Mouse (Mus musculus) urinary bladder, postnatal 36 days (tissue): ENCODE data around the gene Rabep1.

Source experiments
- DNase-seq, 2 experiments: peaks; one replicate each; pipeline ENCODE4 v3.0.0; 2022; ENCODE audit warnings: low spot score in 2 of 2, mixed read lengths in 1 of 2

Gene Rabep1

GRCm38 (mm10) chr11:70973947-70974346 is 129.4 kb downstream of the Rabep1 start:
- DNase-seq, result no peak

- DNase-seq, result no peak
Measured at GRCm38 (mm10) chr11:70975193-70975592, 130.6 kb downstream of the Rabep1 start.

GRCm38 (mm10) chr11:70977293-70977692 is 132.7 kb downstream of the Rabep1 start:
- DNase-seq, result no peak

DNA sequence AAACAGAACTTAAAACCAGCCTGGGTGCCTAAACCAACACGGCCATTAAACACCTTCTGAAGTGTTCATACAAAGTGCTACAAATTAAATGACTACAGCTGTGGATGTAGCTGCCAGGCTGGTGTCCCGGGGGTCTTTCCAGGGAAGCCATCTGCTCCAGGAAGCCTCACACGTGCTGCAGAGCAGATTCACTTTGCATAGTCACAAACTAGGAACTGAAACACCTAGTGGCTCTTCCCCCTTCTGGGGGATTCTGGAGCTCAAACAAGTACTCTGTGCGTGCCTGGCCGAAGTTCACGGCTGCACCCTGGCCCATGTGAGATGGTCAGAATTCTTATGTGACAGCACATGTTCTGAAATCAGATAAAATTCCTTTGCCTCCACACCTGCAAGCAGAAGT is 135.7 kb downstream of the Rabep1 start:
- DNase-seq, result no peak

GRCm38 (mm10) chr11:70980751-70981510 is 136.4 kb downstream of the Rabep1 start:
- no peak for DNase-seq

DNA sequence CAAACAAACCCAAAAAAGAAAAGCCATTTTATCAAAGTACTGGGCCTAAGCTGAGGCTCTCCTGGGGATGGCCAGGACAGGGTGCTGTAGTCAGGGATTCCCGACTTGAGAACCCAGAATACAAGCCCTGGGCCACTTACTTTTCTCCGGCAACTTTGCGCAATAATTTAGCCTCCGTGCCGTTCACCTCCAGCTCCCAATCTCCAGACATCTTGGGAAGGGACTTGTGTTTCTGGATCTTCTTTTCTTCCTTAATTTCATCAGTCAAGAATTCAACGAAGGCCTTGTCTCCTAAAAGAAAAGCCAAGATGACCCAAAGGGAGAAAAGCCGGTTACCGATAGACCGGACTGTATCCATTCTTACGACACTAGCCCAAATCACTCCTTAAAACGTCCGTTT is 137.5 kb downstream of the Rabep1 start:
- DNase-seq, result no peak

DNA sequence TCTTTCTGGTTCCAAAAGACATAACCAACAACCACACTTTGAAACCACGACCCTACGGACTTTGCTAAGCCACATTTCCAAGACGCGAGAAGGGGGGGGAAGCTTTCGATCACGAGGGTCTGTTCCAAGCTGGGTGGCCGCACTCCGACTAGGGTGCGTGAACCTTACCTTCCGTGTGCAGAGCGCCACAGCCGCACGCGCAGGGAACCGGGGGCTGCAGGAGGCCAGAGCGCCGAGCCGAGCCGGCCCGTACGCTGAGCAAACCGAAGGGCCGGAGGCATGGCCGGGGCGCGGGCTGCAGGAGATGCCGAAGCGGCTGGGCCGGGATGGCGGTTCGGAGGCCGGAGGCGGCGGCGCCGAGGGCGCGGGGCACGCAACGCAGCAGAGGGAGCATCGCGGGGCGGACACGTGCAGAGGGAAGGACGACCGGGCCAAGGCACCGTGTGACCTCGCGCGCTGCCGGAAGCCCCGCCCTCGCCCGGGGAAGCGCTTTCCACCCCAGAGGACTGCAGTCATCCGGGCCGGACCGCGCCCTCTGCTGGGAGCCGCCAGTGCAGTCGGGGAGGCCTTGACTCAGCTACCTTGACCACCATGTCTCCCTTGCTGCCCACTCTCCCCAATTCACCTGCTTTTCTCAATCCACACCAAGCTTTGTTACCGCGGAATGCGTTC is 138.1 kb downstream of the Rabep1 start, which contains the start of gene C1qbp:
Gene C1qbp, minus strand, starts transcription at position 470 of the 672 bp plus-strand sequence.
- DNase-seq, result peak; percentile 89 to 93
